Mouse (Mus musculus): Measurements from ENCODE around the gene Cmtm6.

The Cmtm6 gene

DNA sequence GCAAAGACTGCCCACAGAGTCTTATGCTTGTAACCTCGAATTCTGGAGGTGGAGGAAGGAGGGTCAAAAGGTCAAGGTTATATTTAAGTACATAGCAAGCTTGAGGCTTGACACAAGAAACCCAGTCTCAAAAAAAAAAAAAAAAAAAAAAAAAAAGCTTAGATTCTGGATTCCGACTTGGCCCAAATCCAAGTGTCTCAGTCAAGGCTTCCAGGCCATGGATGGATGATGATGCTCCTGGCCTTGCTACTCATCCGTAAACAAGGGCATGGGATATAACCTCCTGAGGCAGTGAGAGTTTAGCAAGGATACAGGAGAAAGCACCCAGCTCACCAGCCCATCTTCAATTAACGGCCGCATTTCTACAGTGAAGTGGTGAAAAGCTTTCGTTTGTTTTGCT is 43.7 kb downstream of the Cmtm6 start:
- no peak for DNase-seq

DNA sequence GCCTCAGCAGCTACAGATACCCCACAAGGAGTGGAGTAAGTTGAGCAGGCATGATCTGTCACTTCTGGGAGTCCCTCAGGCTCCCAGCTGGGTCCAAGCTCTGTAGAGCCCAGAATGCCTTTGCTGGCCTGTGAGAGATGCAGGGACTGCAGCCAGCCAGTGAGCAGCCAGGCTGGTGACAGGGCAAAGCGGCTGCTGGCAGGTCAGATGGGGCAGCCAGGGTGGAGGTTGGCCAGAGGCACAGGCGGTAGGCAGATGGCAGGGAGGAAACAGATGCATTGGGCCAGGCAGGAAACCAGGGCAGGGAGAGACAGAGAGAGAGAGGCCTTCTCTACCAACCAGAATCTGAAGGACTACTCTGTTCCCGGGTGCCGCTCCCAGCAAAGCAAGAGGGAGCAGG is 44.4 kb downstream of the Cmtm6 start:
- DNase-seq = peak; percentile 78

DNA sequence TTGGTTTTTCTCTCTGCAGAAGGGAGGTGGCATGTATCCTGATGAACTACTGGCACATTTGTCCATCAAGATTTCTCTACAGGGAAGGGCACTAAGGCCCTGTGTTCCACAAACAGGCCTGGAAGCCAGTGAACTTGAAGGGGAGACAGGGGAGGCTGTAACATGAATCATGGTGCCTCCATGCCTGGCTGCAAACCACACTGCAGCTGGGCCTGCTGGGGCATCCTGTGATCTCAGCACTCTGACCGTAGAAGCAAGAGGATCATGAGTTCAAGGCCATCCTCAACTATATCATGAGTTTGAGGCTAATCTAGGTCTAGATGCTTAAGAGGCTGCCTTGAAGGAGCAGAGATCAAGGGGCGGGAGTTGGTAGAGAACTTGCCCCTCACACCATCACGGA is 45.4 kb downstream of the Cmtm6 start:
- DNase-seq = no peak

DNA sequence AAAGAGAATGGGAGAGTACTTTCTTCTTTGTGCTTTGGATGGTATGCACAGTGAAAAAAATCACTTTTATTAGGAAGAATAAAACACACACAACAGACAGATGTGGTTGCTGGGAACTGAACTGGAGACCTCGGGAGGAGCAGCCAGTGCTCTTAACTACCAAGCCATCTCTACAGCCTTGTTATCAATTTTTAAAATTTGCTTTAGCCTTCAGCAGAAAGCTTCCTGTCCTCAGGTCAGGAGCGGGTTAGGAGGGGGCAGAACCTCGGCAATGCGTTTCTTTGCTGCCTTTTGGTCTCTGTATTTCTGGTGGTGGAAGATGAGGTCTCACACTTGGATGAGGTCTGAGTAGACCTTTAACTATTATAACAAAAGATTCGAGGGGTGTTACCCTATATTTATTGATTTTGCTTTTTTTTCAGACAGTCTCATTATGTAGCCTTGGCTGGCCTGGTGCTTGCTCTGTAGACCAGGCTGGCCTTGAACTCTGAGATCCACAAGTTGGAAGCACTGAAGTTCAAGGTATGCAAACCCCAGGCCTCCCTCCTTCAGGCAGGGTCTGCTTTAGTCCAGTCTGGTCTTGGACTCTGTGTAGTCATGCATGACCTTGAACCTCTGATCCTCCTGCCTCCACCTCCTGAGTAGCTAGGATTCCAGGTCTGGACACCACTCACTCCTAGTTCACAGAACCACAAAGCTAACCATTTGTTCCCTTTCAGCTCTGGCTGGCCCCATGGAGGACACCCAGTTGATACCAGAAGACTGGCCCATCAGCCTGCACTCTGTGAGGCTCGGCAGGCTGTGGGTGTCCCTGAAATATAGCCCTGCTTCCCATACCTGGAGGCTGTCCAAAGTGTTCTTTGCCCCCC is 46.5 kb downstream of the Cmtm6 start:
- DNase-seq = no peak

DNA sequence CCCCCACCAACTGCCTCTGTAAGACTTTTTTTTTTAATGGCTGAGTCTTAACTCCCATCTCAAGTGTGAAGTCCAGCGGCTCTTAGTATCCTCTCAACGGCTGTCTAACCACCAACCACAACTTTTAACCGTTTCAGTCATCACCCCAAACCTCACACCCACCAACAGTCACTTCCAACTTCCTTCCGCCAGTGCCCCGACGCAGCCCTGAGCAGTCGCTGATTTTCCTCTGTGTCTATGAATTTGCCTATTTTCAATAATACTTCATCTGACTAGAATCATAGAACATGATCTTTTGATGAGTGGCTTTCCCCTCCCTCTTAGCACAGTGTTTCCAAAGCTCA is 47.1 kb downstream of the Cmtm6 start:
- no peak for DNase-seq

DNA sequence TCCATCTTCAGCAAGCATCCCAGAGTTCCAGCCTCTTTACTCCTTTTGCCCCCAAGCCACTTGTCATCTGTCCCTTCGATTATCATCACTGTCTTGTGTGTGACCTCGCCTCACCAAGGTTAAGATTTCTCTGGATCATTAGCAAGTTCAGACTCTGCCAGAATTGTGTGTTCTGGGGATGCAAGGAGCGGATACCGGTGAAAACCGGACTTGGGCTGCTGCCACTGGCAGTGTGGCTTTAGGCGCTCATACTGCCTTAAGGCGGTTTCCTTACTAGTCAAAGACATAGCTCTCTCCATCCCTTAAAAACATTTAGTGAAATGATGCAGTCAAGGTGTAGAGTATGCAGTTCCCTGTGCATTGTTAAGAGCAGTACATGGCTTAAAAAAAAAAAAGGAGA is 48.0 kb downstream of the Cmtm6 start:
- DNase-seq = no peak

DNA sequence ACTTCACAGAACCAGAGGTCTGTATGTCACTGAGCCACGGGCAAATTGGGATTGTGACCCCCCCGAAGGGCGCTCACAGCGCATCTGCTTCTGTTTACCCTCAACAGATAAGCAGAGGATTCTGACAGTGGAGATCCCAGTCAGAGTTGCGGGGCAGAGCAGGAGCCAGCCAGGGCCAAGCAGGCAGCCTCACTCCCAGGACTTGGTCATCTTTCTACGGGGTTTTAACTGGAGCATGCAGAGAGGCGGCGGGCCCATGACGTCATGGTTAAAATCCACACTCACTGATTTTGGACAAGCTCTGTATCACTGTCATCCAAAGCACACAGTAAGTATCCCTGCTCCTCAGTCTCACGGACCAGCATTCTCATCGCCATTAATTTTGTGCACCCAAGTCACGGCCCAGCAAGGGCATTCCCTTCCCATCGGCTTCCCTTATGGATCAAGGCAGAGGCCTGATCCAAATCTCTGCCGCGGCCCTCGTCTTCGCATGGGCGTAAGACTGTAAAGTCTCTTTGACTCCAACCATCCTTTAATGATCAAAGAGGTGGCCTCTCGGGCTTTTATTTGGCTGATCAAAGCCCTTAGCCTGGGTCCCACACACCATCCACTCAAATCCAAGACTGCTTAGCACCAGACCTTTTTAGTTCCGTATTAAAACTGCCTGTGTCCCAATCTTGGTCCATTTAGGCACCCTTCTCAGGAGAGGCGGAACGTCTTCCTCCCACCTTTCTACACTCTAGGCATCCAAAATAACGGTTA is 49.2 kb downstream of the Cmtm6 start:
- no peak for DNase-seq

DNA sequence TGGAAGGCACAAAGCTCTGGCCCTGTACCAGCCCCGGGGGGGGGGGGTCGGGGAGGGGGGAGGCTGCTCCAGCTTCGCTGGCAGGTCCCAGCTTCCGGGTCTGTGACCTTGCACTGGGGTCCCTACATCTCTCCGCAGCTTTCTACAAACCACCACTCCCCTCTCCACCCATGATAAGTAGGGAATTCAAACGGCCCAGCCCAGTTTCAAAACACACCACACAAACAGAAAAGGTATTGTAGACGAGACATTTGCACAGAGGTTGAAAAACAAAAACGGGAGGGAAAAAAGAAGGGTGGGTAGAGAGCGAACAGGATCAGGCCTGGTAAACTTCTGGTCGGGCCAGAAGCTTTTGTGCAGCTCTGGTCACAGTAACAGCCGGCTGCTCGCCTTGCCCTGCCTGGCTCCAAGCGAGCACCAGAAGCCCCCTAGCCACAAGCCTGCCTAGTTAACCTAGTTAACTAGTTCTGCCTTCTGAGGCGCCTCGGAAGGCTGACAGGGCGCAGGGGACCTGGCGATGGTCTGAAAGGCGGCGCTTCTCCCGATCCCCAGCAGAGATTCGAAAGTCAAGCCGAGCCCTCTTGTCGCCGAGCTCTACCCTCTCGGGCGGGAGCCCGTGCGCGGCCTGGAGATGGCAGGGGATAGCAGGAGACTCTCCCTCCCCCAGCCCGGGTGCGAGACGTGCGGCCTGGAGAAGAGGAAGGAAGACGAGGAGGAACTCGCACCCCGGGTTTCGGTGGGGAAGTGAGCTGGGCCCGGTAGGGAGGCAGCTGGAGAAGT is 50.0 kb downstream of the Cmtm6 start:
- peak; percentile 30 for DNase-seq

DNA sequence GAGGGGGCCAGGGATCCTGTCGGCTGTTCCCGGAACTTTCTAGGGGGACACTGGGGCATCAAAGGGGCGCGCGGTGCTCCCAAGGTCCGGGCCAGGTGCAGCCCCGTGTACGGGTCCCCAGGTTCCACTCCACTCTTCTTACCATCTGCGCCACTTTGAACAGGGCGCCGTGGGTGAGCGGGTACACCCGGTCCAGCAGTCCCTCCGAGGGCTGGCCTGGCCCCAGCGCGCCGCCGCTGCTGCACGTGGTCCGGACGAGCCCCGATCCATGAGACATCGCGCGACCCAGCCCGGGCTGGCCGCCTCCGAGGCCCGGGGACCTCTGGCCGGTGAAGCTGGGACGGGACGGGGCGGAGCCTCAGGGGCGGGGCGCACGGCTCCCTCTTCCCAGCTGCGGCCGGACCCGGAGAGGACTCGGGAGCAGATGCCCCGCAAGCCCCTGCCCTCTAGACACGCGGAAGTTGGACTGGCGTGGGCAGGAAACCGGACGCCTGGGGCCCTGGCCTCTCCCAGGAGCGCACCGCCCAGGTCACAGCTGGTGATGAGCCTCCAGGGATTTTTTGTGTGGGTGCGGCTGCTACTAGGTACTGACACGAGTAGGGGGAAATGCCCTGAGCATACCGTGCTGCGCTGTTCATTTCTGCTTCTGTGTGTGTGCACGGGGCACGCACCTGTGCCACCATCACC is 50.8 kb downstream of the Cmtm6 start, which contains the start of gene Cmtm7:
Gene Cmtm7, minus strand, starts transcription at position 331 of the 687 bp plus-strand sequence.
- DNase-seq = peak; percentile 25

DNA sequence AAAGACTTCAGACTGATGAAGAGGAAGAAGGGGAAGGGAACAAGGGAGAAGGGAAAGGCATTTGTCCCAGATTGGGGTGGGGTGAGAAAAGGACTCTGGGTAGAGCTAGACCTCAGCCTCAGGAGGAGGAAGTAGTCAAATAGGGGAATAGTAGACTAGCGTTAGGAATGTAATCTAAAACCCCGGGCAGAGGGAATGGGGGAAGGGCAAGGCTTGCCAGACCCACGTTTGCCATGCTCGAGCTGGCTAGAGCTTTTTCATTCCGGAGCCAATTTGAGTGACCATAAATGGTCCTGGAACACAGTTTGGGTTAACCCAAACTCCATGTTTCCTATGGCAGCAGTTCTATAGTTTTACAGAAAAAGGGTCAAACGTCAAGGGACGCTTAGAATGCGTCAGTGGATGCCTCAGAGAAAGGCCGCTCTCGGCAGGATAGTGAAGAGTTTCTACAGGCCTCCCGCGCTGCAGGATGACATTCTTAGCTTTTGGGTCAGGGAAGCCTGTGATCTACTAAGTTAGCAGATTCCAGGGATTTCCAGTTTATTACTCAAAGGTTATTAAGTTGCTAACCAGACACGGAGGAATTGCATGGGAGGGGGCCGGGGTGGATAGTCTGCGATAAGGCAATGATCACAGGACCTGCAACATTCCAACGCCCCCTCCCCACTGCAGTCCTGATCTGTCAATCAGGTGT is 54.7 kb downstream of the Cmtm6 start:
- no peak for DNase-seq

DNA sequence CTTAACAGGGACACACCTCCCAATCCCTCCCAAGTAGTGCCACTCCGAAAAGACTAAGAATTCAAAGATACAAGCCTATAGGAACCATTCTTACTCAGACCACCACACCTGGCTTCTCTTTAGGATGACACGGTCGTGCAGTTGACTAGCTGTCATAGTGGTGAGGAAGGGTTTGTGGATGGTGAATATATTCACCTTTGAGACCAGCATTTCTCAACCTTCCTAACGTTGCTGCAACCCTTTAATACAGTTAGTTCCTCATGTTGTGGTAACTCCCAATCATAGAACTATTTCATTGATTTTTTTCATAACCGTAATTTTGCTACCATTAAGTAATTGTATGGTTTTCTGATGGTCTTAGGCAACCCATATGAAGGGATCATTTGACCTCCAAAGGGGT is 56.2 kb downstream of the Cmtm6 start:
- DNase-seq = no peak

DNA sequence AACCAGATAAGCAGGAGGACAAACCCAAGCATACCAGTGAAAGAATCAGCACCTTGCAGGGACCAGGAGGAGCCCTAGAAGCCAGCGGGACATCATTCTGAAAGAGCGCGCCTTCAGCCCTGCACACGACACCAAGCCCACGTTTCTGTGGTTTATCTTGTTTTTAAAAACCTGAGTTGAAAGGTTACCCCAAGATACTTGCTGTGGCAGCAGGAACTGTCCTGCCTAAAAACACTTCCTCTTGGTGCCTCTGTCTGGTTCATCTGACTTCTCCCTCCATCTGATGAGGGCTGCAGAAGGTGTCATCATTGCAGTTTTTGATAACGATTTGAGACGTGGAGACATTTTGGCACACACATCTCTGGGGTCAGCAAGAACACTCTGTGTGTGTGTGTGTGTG is 56.8 kb downstream of the Cmtm6 start:
- DNase-seq = no peak

DNA sequence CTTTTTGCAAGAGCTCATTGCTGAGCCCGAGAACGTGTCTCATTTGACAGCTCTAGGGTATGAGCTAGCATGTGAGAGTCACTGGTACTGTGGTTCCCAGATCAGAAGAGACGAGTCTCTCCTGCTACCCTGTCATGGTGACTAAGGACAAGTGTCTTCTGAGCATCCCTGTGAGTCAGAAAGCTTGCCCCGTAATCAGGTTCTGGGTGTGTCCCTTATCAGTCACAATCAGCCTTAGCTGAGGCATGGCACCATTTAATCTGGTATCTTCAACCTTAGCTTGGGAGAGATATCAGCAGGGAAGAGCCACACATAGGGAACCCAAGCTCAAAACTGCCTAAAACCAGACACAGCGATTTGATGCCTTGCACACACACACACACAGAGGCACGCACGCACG is 57.8 kb downstream of the Cmtm6 start:
- DNase-seq = no peak

DNA sequence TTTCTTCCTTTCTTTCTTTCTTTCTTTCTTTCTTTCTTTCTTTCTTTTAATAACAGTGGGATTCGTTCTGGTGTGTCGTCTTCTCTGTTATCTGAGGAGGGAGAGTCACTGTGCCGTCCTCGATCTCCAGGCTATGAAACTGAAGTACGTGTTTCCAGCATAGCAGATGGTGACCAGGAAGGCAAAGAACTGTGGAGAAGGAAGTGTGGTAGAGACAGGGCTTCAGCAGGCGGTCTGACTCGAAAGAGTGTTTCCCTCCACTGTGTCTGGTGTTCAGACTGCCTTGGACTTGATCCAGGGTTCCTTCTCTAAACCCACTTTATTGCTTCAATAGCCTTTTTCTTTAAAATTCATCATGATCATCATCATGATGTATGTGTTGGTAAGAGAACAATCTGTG is 58.6 kb downstream of the Cmtm6 start:
- no peak for DNase-seq

DNA sequence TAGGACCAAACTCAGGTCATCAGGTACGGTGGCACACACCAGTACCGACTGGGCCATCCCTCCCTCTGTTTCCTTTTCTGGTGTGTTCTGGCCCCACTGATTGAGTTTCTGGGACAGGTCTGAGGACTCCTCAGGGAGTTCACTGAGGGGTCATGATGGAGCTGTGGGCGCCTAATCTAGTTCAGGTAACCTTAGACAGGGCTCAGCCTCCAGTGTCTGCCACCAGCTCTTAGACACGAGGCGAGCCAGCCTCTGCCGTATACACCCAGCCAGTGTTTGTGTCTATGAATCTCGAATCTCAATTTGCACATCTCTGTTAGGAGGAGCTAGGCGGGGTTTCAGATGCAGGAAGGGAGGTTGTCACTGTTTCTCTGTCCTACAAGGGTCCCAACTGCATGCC is 59.1 kb downstream of the Cmtm6 start:
- DNase-seq = no peak

DNA sequence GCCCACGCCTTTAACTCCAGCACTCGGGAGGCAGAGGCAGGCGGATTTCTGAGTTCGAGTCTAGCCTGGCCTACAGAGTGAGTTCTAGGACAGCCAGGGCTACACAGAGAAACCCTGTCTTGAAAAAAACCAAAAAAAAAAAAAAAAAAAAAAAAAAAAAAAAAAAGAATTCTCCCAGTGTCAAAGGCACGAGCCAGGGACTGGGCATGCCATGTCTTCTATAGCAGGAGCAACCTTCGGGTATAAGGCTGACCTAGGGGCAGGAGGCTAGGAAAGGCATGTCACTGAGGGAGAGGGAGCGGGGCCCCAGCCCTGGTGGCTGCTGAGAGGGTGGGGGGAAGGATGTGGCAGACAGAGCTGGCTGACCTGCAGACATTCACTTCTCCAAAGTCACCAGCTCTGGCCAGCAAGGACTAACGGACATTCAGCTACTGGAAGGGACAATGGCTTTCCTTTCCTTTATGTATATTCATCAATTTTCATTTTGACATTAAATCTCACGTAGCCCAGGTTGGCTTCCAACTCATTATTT is 62.9 kb downstream of the Cmtm6 start:
- no peak for DNase-seq

DNA sequence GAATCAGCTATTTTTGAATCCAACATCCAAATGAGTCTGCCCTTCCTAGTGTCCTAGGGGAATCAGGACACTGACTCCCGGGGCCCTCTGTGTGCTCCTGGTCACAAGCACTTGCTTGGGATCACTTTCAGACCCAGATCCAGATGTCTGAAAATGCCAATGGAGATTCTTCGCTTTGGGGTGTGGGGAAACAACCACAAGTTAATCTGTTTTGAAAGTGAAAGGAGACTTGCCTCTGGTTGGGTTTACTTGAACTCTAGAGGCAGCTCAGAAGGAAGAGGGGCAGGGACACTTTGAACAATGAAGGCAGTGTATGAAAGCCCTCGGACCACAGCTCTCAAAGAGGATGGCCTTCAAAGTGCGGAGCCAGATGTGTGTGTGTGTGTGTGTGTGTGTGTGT is 63.6 kb downstream of the Cmtm6 start:
- DNase-seq = no peak

DNA sequence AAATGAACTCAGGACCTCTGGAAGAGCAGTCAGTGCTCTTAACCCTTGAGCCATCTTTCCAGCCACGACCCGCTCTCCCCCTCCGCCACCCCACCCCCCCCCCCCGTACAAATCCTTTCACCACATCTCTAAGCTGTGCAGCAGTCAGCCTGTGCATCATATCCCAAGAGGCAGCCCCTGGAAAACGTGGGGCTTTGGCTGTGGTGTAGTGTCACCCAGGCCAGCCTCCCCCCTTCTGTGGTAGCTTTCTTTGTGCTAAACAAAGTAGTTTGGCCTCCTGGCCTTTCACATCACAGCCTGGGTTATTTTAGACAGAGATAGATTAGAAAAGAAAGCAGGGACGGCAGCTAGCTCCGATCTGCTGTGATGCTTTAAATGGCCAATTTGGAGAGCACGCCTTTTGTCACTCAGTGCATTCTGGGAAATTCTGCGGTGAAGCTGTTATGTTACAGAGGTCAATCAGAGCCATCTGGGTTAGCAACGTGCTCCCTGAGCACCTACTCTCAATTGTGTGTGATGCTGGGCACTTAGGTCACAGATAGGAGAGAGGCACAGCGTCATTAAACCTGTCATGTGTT is 65.6 kb downstream of the Cmtm6 start:
- no peak for DNase-seq

DNA sequence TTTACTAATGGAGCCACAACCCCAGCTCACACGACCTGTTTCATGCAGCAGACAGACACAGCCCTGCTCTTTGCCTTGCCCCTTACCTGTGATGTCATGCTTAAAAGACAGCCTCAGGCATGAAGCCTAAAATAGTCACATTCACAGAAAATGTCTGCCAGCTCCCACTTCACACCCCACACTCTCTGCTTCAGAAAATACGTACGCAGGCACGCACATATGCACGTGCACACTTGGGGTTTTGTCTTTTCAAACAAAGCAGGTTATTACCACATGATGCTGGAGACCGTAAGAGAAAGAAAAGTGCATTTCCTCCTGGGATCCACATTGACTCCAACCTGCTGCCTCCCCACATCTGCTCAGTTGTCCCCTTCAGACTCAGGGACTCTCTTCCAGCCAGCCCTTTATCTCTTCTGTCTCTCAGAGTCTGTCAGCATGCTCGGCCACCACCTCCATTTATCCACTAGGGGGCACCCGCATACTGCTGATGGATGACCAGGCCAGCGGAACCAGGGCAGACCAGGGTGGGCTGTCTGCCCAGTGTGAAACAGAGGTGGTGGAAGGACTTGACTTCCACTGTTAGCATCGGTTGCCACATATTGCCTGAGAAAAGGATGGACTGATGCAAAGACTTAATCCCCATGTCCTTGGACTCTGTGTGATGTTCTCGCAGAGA is 66.6 kb downstream of the Cmtm6 start:
- peak; percentile 72 for DNase-seq

DNA sequence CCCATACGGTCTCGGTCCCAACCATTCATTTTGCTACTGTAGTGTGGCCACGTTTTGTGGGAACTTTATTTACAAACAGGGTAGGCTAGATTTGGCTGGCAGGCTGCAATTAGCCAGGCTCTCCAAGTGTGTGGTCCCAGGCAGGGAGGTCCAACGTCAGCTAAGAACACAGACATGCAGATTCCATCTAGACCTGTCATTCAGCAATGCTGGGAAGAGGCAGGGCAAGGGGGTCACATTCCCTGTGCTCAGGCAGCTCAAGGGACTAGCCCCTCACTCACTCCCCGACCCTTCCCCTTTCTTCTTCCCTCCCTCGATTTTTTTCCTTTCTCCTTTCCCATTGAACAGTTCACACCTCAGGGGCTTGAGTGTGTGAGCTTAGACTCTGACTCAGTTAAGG is 67.9 kb downstream of the Cmtm6 start:
- no peak for DNase-seq
